Mouse (Mus musculus) liver, adult 2 months (tissue): ENCODE data around the gene Olfr279. TPM values are rescaled to one million over a fixed set of nuclear protein-coding genes. Genes with fewer than 3 reads are reported as not detected.

Experiments
- DNase-seq: peaks from one replicate; pipeline ENCODE4 v3.0.0-alpha.2; 2011; ENCODE audit warnings: low read depth, low spot score; ENCODE audit errors: extremely low read depth
- H3K27ac ChIP-seq: fragments of 200-500 bp; replicated peaks from 2 replicates; pipeline ENCODE4 v1.5.1; 2012; ENCODE audit warnings: low read depth, mild to moderate bottlenecking, control low read depth, inconsistent platforms, low read length; ENCODE audit not compliant: insufficient read depth
- H3K27me3 ChIP-seq: fragments of 200-500 bp; 2 replicates; pipeline ENCODE4 v1.6.1; 2012; ENCODE audit warnings: mild to moderate bottlenecking, moderate library complexity, low read length, inconsistent platforms; ENCODE audit not compliant: control insufficient read depth, insufficient read depth
- H3K36me3 ChIP-seq: fragments of 200-500 bp; 2 replicates; pipeline ENCODE4 v1.6.1; 2012; ENCODE audit warnings: low read length, inconsistent platforms; ENCODE audit not compliant: control insufficient read depth, insufficient read depth
- H3K4me1 ChIP-seq: fragments of 200-500 bp; 2 replicates; pipeline ENCODE4 v1.6.1; 2011; ENCODE audit warnings: low read length; ENCODE audit not compliant: control insufficient read depth, insufficient read depth
- H3K4me3 ChIP-seq: fragments of 200-500 bp; 2 replicates; pipeline ENCODE4 v1.5.1; 2011; ENCODE audit warnings: low read depth, mild to moderate bottlenecking, control low read depth, low read length, moderate library complexity; ENCODE audit not compliant: insufficient read depth
- H3K79me2 ChIP-seq: fragments of 200-500 bp; 2 replicates; pipeline ENCODE4 v1.6.1; 2012; ENCODE audit warnings: inconsistent platforms, mild to moderate bottlenecking, low read length, moderate library complexity; ENCODE audit not compliant: control insufficient read depth, insufficient read depth
- H3K9ac ChIP-seq: fragments of 200-500 bp; 2 replicates; pipeline ENCODE4 v1.6.1; 2012; ENCODE audit warnings: low read depth, mild to moderate bottlenecking, control low read depth, inconsistent platforms, low read length
- CTCF ChIP-seq: fragments of 200-500 bp; IDR thresholded peaks from 2 replicates; pipeline ENCODE4 v1.5.1; 2011; ENCODE audit warnings: low read depth, low read length, control low read depth
- POLR2A ChIP-seq: fragments of 200-500 bp; IDR thresholded peaks from 2 replicates; pipeline ENCODE4 v1.6.1; 2011; ENCODE audit warnings: low read length, control low read depth; ENCODE audit not compliant: insufficient read depth; ENCODE audit errors: extremely low read depth
- WGBS: fragments of 180-500 bp; shearing (Covaris S2); methylation state at CpG from one replicate; pipeline ENCODE4 v1.1.7; 2018; 5-methylcytosine and 5-hydroxymethylcytosine counted together
- polyA plus RNA-seq: library from polyadenylated mRNA; depleted of rRNA; stranded (reverse); fragments of >200 nt; gene quantifications from 2 replicates; pipeline ENCODE4 v1.2.3, GENCODE M21; 2012
- total RNA-seq: library from RNA; depleted of rRNA; stranded (reverse); fragments of >200 nt; gene quantifications from 2 replicates; pipeline ENCODE4 v1.2.3, GENCODE M21; 2014

Olfr279 gene
- total and polyA plus RNA-seq, 2 experiments = not detected

DNA sequence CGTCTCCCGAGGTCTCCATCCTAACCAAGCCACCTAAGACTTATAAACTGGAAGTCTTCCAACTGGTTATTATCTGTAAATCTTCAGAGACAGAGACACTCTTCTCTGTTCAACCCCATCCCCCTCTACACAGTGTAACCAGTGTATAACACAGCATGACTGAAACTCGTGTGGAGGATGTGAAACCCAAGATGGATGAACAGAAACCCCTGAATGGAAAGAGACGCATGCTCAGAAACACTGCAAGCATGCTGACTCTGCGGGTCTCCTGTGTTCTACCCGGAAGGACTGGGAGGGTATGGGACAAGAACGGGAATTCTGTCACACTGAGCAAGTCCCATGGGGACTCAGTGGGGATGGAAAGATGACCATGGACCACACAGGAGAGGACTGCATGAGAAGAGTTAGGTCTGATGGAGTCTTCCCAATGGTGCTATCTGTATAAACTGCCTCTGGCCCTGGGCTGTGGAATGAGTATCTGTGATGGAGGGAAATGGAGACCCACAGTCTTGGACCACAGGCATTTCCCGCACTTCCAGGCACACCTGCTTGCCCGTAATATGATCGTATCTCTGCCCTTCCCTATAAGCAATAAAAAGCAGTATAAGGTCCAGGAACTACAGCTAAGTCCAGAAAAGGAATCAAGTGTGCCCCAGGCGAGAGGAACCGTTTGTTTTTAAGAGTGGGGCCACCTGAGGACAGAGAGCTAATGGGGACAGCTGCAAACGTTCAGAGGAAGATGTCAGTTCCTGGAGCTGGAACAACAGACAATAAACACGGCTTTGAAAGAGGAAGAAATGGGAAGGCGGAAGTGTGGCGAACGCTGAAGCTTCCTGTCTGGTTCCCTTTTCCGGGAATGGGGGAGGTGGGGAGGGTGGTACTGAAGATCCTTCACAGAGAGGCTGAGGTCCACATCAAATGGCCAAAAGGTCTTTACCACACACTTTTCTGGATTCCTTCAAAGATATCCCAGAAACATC is 8.0 kb upstream of the Olfr279 start:
- Histone ChIP-seq H3K27me3 (no peaks in the 10 kb centered on the region; the same call in 1 of the 2 replicates), H3K79me2 (no peaks in the 10 kb centered on the region), H3K4me3 (no peak overlapping the region), H3K36me3 (no peaks in the 10 kb centered on the region), H3K9ac (no peak overlapping the region), H3K4me1 (no peaks in the 10 kb centered on the region), H3K27ac (peak overlapping the region; percentile 52)
- 72% methylated on average over 18 of the region's 18 CpGs for WGBS
- no peak for TF ChIP-seq CTCF
- no peak for TF ChIP-seq POLR2A
- DNase-seq = peak; percentile 44

DNA sequence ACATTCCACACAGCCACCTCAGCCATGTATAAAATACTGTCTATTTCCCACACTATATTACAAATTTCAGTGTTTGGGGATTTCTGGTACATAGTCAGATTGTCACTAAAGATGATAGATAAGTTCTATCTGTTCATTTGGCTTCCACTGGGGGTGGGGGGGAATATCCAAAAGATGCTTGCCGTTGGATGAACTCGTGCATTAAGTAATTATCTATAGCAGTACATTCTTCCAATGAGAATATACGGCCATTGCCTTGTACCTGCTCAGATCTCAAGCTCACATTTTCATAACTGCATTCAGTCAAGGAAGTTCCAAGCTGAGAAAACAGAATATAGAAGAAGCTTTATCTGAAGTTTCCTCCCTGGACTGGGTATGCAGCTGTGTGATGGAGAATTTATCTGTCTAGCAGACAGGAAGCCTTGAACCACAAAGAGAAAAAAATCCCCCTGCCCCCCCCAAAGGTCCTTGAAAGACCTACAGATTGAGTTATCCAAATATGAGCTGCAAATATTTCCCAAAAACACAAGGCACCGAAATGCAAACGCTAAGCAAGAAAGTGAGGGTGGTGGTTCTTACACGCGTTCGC is 5.7 kb upstream of the Olfr279 start:
- H3K4me1 ChIP-seq = no peaks in the 10 kb centered on the region
- H3K36me3 ChIP-seq = no peaks in the 10 kb centered on the region
- no peaks in the 10 kb centered on the region for H3K79me2 ChIP-seq
- no peak for DNase-seq
- no peak overlapping the region for H3K9ac ChIP-seq
- H3K27me3 ChIP-seq = no peaks in the 10 kb centered on the region; the same call in 1 of the 2 replicates
- no peak overlapping the region for H3K27ac ChIP-seq
- TF ChIP-seq CTCF (no peak), POLR2A (no peak)
- 90% methylated on average over 8 of the region's 8 CpGs for WGBS
- H3K4me3 ChIP-seq = no peak overlapping the region

GRCm38 (mm10) chr15:98491332-98491731 is 870 bp upstream of the Olfr279 start:
- Histone ChIP-seq H3K4me3 (no peak overlapping the region), H3K79me2 (no peaks in the 10 kb centered on the region), H3K36me3 (no peaks in the 10 kb centered on the region), H3K27ac (no peak overlapping the region), H3K4me1 (no peaks in the 10 kb centered on the region), H3K27me3 (no peaks in the 10 kb centered on the region), H3K9ac (no peak overlapping the region)
- no peak for TF ChIP-seq CTCF
- TF ChIP-seq POLR2A = no peak
- 30% methylated on average over 2 of the region's 2 CpGs for WGBS
- DNase-seq = no peak

GRCm38 (mm10) chr15:98497631-98498030 is 5.4 kb downstream of the Olfr279 start:
- Histone ChIP-seq H3K4me1 (no peaks in the 10 kb centered on the region), H3K36me3 (no peaks in the 10 kb centered on the region), H3K27ac (no peak overlapping the region), H3K27me3 (no peaks in the 10 kb centered on the region), H3K79me2 (no peaks in the 10 kb centered on the region), H3K9ac (no peak overlapping the region), H3K4me3 (no peak overlapping the region)
- WGBS = 85% methylated on average over 17 of the region's 17 CpGs
- DNase-seq = no peak
- TF ChIP-seq POLR2A (no peak), CTCF (no peak)

- H3K79me2 ChIP-seq = no peaks in the 10 kb centered on the region
- no peak overlapping the region for H3K4me3 ChIP-seq
- WGBS = 83% methylated on average over 3 of the region's 3 CpGs
- H3K27ac ChIP-seq = no peak overlapping the region
- no peaks in the 10 kb centered on the region for H3K4me1 ChIP-seq
- TF ChIP-seq CTCF (no peak), POLR2A (no peak)
- DNase-seq = no peak
- peaks cover 4% of the 10 kb centered on the region; the same call in 1 of the 2 replicates for H3K27me3 ChIP-seq
- no peaks in the 10 kb centered on the region for H3K36me3 ChIP-seq
- no peak overlapping the region for H3K9ac ChIP-seq
Observed at GRCm38 (mm10) chr15:98503317-98503716, 11.1 kb downstream of the Olfr279 start.
